Mouse (Mus musculus) liver, adult (tissue): Measurements from ENCODE around the gene Tirap.

Experiments
- GATA4 ChIP-seq: IDR thresholded peaks from 2 replicates; pipeline ENCODE4 v1.6.1; 2014; ENCODE audit warnings: mild to moderate bottlenecking, low read length; ENCODE audit not compliant: insufficient replicate concordance

Gene Tirap

GRCm38 (mm10) chr9:35200529-35201060, 504 bp upstream of the Tirap start:
- TF ChIP-seq GATA4: no peak

GRCm38 (mm10) chr9:35198945-35199771, 933 bp downstream of the Tirap start:
- no peak for TF ChIP-seq GATA4

- TF ChIP-seq GATA4: no peak
Measured at GRCm38 (mm10) chr9:35198351-35198750, 1.7 kb downstream of the Tirap start.

- no peak for TF ChIP-seq GATA4
Measured at GRCm38 (mm10) chr9:35197625-35198024, 2.5 kb downstream of the Tirap start.

GRCm38 (mm10) chr9:35194048-35194447, 6.0 kb downstream of the Tirap start:
- no peak for TF ChIP-seq GATA4

GRCm38 (mm10) chr9:35192983-35193542, 7.0 kb downstream of the Tirap start:
- no peak for TF ChIP-seq GATA4

- no peak for TF ChIP-seq GATA4
Measured at GRCm38 (mm10) chr9:35188700-35189099, 11.4 kb downstream of the Tirap start.

- TF ChIP-seq GATA4: no peak
Measured at GRCm38 (mm10) chr9:35187351-35187903, 12.7 kb downstream of the Tirap start.

- no peak for TF ChIP-seq GATA4
Measured at GRCm38 (mm10) chr9:35186430-35186829, 13.7 kb downstream of the Tirap start.

- TF ChIP-seq GATA4: no peak
Measured at GRCm38 (mm10) chr9:35183359-35183758, 16.7 kb downstream of the Tirap start.

GRCm38 (mm10) chr9:35182832-35183231, 17.3 kb downstream of the Tirap start:
- no peak for TF ChIP-seq GATA4

- no peak for TF ChIP-seq GATA4
Measured at GRCm38 (mm10) chr9:35176124-35176659, 23.9 kb downstream of the Tirap start.

- no peak for TF ChIP-seq GATA4
Measured at GRCm38 (mm10) chr9:35175251-35176123, 24.6 kb downstream of the Tirap start, which contains the start of gene Dcps. Dcps (minus strand) TSS chr9:35176061.

- no peak for TF ChIP-seq GATA4
Measured at GRCm38 (mm10) chr9:35173331-35173730, 26.8 kb downstream of the Tirap start.

- TF ChIP-seq GATA4: no peak
Measured at GRCm38 (mm10) chr9:35170071-35170470, 30.0 kb downstream of the Tirap start.
